Mouse (Mus musculus) limb, embryonic 14.5 days (tissue): ENCODE results near the gene Gm3893. TPM values are rescaled to one million over a fixed set of nuclear protein-coding genes. Genes with fewer than 3 reads are reported as not detected.
"Not testable (repeated sequence)": the region's sequence is repeated elsewhere in the genome, so short reads cannot be mapped to it uniquely, and the experiment has no call there.

Experiments used
- ATAC-seq: fragments of 200-750 bp; cut with Nextera tagmentation; 2 replicates; pipeline ENCODE4 v1.8.0; 2017; ENCODE audit warnings: low read depth, moderate number of reproducible peaks, moderate TSS enrichment; ENCODE audit not compliant: low FRiP score
- DNase-seq: peaks from one replicate; pipeline ENCODE4 v3.0.0-alpha.2; 2015; ENCODE audit warnings: low spot score
- H3K27ac ChIP-seq: fragments of 300-500 bp; sonication (generic); replicated peaks from 2 replicates; pipeline ENCODE4 v1.5.1; 2014; ENCODE audit warnings: low read depth, mild to moderate bottlenecking, low read length, moderate library complexity, mixed read lengths
- H3K27me3 ChIP-seq: fragments of 300-500 bp; sonication (generic); 2 replicates; pipeline ENCODE4 v1.6.1; 2014; ENCODE audit warnings: low read length, mixed read lengths; ENCODE audit not compliant: control insufficient read depth, insufficient read depth
- H3K36me3 ChIP-seq: fragments of 300-500 bp; sonication (generic); 2 replicates; pipeline ENCODE4 v1.6.1; 2014; ENCODE audit warnings: mild to moderate bottlenecking, low read length, moderate library complexity, mixed read lengths; ENCODE audit not compliant: control insufficient read depth, insufficient read depth
- H3K4me1 ChIP-seq: fragments of 300-500 bp; sonication (generic); 2 replicates; pipeline ENCODE4 v1.6.1; 2014; ENCODE audit warnings: antibody characterized with exemption, low read length, mixed read lengths; ENCODE audit not compliant: control insufficient read depth, insufficient read depth
- H3K4me2 ChIP-seq: fragments of 300-500 bp; sonication (generic); replicated peaks from 2 replicates; pipeline ENCODE4 v1.6.1; 2014; ENCODE audit warnings: low read depth, mild to moderate bottlenecking, low read length, moderate library complexity; ENCODE audit not compliant: severe bottlenecking
- H3K4me3 ChIP-seq: fragments of 300-500 bp; sonication (generic); replicated peaks from 2 replicates; pipeline ENCODE4 v1.5.1; 2014; ENCODE audit warnings: low read length
- H3K9ac ChIP-seq: fragments of 300-500 bp; sonication (generic); 2 replicates; pipeline ENCODE4 v1.6.1; 2014; ENCODE audit warnings: mild to moderate bottlenecking, low read depth, low read length, moderate library complexity; ENCODE audit not compliant: severe bottlenecking
- H3K9me3 ChIP-seq: fragments of 300-500 bp; sonication (generic); 2 replicates; pipeline ENCODE4 v1.6.1; 2016; ENCODE audit warnings: low read length; ENCODE audit not compliant: control insufficient read depth
- WGBS: fragments of 180-500 bp; shearing (Covaris S2); extraction: QIAGEN DNeasy Blood & Tissue Kit; methylation state at CpG from one replicate; pipeline ENCODE4 v1.1.7; 2014; 5-methylcytosine and 5-hydroxymethylcytosine counted together
- polyA plus RNA-seq, 2 experiments: library from polyadenylated mRNA; depleted of rRNA in 1 of 2; stranded (reverse) in 1 of 2; unstranded in 1 of 2; fragments of >200 nt; fragmentation: Nextera tagmentation in 1 of 2; extraction: Ambion mirVana in 1 of 2; gene quantifications; 2 replicates each; pipeline versions ENCODE4 v1.2.1 to v1.2.3; 2012 to 2014

The Gm3893 gene
- polyA plus RNA-seq (2012; rRNA removed) (not detected in 2 replicates), polyA plus RNA-seq (2014; fragmentation: Nextera tagmentation; extraction: Ambion mirVana) (not detected in 2 replicates)

GRCm38 (mm10) chr4:42090907-42091306, at the start of gene Gm3893:
Gene Gm3893 (plus strand): TSS chr4:42091207.
- not testable (repeated sequence) for H3K27ac ChIP-seq, H3K4me1 ChIP-seq, H3K9ac ChIP-seq, ATAC-seq, H3K4me3 ChIP-seq, H3K36me3 ChIP-seq, H3K9me3 ChIP-seq, DNase-seq, H3K4me2 ChIP-seq, H3K27me3 ChIP-seq
- WGBS: no CpG with 5 or more reads among the region's 2 CpGs

GRCm38 (mm10) chr4:42114517-42114916, 23.5 kb downstream of the Gm3893 start, which contains the start of gene Gm13304:
Gene Gm13304 (plus strand): TSS chr4:42114817.
- no CpG with 5 or more reads among the region's 5 CpGs for WGBS
- not testable (repeated sequence) for H3K4me3 ChIP-seq, H3K4me2 ChIP-seq, H3K9ac ChIP-seq, H3K9me3 ChIP-seq, H3K4me1 ChIP-seq, H3K27me3 ChIP-seq, H3K27ac ChIP-seq, DNase-seq, ATAC-seq, H3K36me3 ChIP-seq

Other genes with a start within 250 kb of the Gm3893 start
- 2.8 and 12.6 TPM in 2 replicates for gene Gm21541, start 187.6 kb upstream of the Gm3893 start, polyA plus RNA-seq (2012; rRNA removed)
- gene Gm21541, start 187.6 kb upstream of the Gm3893 start, polyA plus RNA-seq (2014; fragmentation: Nextera tagmentation; extraction: Ambion mirVana): 25.2 TPM in 1 of 2 replicates, not detected in the other
- gene Gm20878, start 149.6 kb upstream of the Gm3893 start, polyA plus RNA-seq (2012; rRNA removed): 3.7 and 5.8 TPM in 2 replicates
- gene Gm20878, start 149.6 kb upstream of the Gm3893 start, polyA plus RNA-seq (2014; fragmentation: Nextera tagmentation; extraction: Ambion mirVana): 1.6 and 1.8 TPM in 2 replicates
- 0.98 and 1.2 TPM in 2 replicates for gene Fam205a4, start 125.1 kb upstream of the Gm3893 start, polyA plus RNA-seq (2012; rRNA removed)
- 0.58 and 0.66 TPM in 2 replicates for gene Fam205a4, start 125.1 kb upstream of the Gm3893 start, polyA plus RNA-seq (2014; fragmentation: Nextera tagmentation; extraction: Ambion mirVana)
- 0.04 and 0.20 TPM in 2 replicates for gene Gm21093, start 56.5 kb upstream of the Gm3893 start, polyA plus RNA-seq (2012; rRNA removed)
- gene Gm21093, start 56.5 kb upstream of the Gm3893 start, polyA plus RNA-seq (2014; fragmentation: Nextera tagmentation; extraction: Ambion mirVana): 0.22 TPM in 1 of 2 replicates, not detected in the other
- not detected in 2 replicates for gene Gm13304, start 23.6 kb downstream of the Gm3893 start, polyA plus RNA-seq (2012; rRNA removed)
- gene Gm13304, start 23.6 kb downstream of the Gm3893 start, polyA plus RNA-seq (2014; fragmentation: Nextera tagmentation; extraction: Ambion mirVana): 5.9 TPM in 1 of 2 replicates, not detected in the other
- 0.30 and 0.42 TPM in 2 replicates for gene Gm13306, start 62.2 kb downstream of the Gm3893 start, polyA plus RNA-seq (2012; rRNA removed)
- 0.64 TPM in 1 of 2 replicates, not detected in the other for gene Gm13306, start 62.2 kb downstream of the Gm3893 start, polyA plus RNA-seq (2014; fragmentation: Nextera tagmentation; extraction: Ambion mirVana)
- gene Gm13305, start 77.4 kb downstream of the Gm3893 start, polyA plus RNA-seq (2012; rRNA removed): 0.10 and 0.20 TPM in 2 replicates
- 0.89 TPM in 1 of 2 replicates, not detected in the other for gene Gm13305, start 77.4 kb downstream of the Gm3893 start, polyA plus RNA-seq (2014; fragmentation: Nextera tagmentation; extraction: Ambion mirVana)
- not detected in 2 replicates for gene Gm10600, start 149.4 kb downstream of the Gm3893 start, polyA plus RNA-seq (2012; rRNA removed)
- gene Gm10600, start 149.4 kb downstream of the Gm3893 start, polyA plus RNA-seq (2014; fragmentation: Nextera tagmentation; extraction: Ambion mirVana): not detected in 2 replicates
- gene Ccl21b, start 164.6 kb downstream of the Gm3893 start, polyA plus RNA-seq (2012; rRNA removed): 0.57 TPM in 1 of 2 replicates, not detected in the other
- gene Ccl21b, start 164.6 kb downstream of the Gm3893 start, polyA plus RNA-seq (2014; fragmentation: Nextera tagmentation; extraction: Ambion mirVana): 1.4 TPM in 1 of 2 replicates, not detected in the other
- not detected in 2 replicates for gene Gm21953, start 203.1 kb downstream of the Gm3893 start, polyA plus RNA-seq (2012; rRNA removed)
- gene Gm21953, start 203.1 kb downstream of the Gm3893 start, polyA plus RNA-seq (2014; fragmentation: Nextera tagmentation; extraction: Ambion mirVana): not detected in 2 replicates
- 0.09 TPM in 1 of 2 replicates, not detected in the other for gene Fam205a3, start 227.1 kb downstream of the Gm3893 start, polyA plus RNA-seq (2012; rRNA removed)
- gene Fam205a3, start 227.1 kb downstream of the Gm3893 start, polyA plus RNA-seq (2014; fragmentation: Nextera tagmentation; extraction: Ambion mirVana): not detected in 2 replicates